Mouse (Mus musculus) right cerebral cortex, postnatal 36 days (tissue): ENCODE data around the gene Ell.
A peak's percentile ranks its signal among the peaks of the same experiment; 100 is the strongest.

Source experiments
- DNase-seq, 2 experiments: peaks; one replicate each; pipeline ENCODE4 v3.0.0; 2022; ENCODE audit warnings: low spot score in 2 of 2, mixed read lengths in 1 of 2

Ell gene

DNA sequence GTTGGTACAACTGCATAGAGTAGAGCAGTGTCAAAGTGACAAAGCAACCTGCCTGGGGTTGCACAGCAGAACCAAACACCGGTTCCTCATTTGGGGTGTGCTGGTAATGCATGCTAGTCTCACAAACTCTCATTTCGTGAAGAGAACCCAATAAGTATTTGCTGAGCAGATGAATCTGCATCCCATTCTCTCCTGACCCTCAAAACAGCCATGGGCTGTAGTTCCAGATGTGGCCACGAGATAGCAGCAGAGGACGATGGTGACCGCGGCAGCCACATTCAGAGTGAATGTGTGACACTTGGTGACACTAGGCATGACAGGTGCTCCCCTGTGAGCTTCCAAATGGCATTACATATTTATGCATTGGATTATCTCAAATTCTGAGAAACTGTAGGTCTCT, 72.6 kb downstream of the Ell start:
- DNase-seq, result peak in 1 of 2 experiments; percentile 73

DNA sequence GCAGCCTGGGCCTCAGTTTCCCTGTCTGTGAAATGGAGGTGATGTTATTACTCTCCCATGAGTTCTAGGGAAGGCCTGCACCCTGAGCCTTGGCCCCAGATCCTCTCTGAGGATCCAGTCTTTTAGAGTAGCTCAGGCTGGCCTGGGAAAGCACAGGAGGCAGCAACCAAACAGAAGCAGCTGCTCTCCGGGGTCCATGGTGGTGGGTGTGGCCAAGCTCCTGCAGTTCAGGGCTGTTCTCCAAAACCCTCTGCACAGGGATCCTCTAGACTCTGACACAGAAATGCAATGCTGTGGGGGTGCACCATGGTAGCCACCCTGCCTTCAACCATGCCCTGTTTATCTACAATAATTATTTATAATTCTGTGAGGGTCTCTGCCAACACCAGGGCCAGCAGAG, 74.5 kb downstream of the Ell start:
- DNase-seq, result no peak

DNA sequence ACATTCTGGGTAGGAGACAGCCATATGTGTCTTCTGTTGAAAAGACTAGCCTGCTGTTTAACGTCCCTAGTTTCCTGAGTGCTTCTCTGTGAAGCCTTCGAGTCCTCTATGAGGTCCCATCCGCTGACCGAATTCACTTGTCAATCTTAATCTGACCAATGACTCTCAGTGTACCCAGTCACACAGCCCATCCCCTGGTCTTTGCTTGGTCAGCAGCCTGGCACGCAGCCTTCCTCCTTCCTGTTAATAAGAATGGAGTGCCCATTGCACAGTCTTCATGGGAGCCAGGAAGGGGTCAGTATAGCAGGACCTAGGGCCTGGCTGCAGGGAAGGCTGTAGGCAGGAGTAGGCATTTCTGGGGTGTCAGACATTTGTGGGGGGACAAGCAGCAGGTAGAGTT, 75.2 kb downstream of the Ell start:
- no peak for DNase-seq

DNA sequence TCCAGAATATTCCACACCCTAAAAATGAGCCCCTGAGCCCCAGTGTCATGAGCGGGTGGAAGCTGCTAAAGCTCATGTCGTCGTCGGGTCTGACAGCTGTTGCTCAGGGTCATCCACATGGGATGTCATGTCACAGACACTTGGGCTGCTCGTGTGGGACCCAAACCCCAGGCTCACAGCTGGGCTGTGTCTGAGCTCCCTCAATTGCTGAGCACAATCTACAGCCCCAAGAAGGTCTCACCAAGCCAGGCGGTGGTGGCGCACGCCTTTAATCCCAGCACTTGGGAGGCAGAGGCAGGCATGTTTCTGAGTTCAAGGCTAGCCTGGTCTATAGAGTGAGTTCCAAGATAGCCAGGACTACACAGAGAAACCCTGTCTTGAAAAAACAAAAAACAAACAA, 76.0 kb downstream of the Ell start:
- no peak for DNase-seq

DNA sequence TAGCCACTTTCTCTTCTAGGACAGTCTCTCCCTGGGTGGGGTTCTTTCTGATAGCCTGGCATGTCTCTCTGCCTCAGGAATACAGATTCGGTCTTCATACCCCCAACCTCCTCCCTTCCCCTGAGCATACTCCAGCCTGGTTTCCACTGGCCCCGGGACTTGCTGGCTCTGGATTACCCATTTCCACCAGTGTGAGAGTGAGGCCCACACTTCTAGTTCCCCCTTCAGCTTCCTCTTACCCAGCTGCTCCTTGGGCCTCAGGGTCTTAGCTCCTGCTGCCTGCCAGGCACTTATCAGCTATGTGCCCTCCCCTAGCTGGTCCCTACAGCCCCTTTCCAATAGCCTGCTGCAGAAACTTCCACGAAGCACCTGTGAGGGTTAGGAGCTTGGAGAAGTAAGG, 76.6 kb downstream of the Ell start, which contains the start of gene Lrrc25:
Gene Lrrc25, plus strand, starts transcription at position 262 of the 400 bp plus-strand sequence.
- no peak for DNase-seq

DNA sequence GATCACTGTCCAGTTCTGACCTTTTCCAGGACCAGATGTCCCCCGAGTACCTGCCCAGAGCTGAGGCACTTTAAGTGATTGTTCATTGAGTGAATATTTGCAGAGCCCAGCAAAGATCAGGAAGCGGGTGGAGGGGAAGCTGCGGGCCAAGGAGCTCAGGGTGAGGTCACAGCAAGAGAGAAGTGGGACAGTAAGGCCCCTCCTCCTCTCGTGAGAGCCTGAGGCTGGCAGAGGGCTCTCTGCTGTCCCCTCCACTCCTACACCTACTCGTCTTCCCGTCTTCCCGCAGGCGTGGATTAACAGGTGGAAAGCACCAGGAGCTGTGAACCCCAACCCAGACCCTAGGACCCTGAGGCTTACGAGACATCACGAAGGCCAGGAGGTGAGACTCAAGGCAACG, 77.4 kb downstream of the Ell start:
- no peak for DNase-seq

DNA sequence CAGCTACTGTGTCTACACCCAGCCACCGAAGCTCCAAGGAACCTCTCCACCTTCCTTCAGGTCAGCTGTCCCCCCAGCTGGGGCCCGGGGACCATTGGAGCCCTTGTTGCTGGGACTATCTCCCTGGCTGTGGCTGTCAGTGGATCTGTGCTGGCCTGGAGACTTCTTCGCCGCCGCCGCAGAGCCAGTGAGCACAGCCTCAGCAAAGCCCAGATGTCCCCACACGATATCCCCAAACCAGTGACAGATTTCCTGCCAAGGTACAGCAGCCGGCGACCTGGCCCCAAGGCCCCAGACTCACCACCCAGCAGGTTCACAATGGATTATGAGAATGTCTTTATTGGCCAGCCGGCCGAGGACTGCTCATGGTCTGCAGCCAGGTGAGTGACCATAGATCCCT, 78.7 kb downstream of the Ell start:
- DNase-seq, result no peak

DNA sequence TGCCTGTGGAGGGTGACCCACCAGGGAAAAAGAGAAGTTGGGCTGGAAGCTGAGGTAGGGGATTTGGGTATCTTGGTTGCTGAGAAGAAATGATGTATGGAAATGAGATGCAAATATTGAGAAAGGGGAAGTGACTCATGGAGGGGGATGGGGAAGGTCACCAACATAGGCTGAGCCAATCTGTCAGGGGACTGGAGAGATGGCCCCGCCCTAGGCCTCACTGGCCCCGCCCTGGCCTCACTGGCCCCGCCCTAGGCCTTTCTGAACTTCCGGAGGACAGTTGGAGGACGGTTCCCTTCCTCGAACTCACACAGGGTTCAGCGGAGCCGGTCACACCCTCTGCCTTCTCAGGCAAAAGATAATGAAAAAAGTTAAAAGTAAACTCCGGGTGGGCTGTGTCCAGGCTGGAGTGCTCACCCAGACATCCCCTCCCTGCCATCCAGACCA, 79.7 kb downstream of the Ell start:
- no peak for DNase-seq

DNA sequence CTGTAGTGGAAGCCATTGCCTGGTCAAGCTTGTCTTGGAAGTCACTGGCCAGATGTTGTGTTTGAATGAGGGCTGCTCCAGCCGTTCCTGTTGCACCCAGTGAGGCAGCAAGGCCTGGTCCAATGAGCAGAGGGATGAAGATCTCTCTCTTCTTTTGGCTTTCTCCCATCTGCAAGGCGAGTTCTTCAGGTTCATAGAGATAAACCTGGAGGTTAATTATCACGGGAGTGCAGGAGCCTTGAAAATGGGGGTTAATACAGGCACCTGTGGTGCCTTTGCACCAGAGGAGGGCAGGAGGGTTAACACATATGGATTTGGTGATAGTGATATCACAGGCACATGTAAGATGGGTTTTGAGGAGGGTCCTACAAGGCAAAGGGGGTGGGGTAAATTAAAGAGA, 83.0 kb downstream of the Ell start:
- no peak for DNase-seq

DNA sequence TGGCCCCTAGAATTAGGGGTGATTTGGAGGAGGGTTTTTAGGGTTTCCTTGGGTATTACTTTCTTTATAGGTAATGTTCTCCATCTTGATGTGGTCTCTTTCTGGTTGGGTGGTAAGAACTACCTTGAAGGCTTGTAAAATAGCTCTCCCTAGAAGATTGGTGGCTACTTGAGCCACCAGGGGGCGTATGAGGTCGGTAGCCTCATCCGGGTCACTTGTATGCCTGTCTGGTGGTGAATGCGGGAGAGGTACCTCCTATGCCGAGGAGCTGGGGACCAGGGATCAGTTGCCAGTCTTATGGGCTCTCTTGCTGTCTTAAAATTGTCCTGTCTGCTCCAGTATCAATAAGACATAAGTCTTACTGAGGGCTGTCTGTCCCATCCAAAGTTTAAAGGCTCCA, 85.8 kb downstream of the Ell start:
- no peak for DNase-seq

DNA sequence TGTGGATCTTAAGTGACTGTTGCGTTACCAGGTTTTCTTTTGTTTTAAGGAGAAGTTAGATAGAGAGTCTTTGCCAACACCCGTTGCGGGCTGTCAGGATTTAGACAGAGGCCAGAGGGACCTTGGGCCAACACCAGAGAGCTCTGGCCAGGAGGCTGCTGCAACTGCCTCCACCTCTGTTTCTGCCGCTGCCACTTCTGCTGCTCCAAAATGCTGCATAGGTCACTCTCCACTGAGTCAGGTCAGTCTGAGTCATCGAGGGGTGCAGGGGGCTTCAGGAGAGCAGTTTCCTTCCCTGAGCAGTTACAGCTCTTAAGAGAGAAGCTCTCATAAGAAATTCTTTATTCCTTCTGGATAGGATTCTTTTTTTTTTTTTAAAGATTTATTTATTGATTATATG, 87.8 kb downstream of the Ell start:
- DNase-seq, result no peak

DNA sequence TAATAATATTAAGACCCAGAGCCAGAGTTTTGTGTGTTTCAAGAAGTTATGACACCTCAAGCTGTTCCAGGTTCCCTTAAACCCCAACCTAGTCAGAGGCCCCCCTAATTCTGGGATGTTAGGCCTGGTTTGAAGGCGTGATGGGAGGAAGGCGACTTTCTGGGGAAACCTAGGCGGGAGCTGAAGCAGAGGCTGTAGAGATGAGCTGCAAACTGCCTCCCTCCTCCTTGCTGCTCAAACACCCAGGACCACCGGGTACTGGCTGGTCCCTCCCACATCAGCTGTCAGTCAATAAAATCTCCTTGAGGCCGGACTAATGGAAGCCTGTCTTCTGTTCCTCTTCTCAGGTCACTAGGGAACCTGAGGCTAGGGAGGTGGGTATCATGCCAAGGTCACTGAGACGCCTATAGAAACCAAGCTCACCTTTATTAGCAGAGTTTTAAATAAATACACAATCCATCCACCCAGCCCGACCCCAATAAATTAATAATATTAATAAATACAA, 89.8 kb downstream of the Ell start:
- DNase-seq, result no peak

DNA sequence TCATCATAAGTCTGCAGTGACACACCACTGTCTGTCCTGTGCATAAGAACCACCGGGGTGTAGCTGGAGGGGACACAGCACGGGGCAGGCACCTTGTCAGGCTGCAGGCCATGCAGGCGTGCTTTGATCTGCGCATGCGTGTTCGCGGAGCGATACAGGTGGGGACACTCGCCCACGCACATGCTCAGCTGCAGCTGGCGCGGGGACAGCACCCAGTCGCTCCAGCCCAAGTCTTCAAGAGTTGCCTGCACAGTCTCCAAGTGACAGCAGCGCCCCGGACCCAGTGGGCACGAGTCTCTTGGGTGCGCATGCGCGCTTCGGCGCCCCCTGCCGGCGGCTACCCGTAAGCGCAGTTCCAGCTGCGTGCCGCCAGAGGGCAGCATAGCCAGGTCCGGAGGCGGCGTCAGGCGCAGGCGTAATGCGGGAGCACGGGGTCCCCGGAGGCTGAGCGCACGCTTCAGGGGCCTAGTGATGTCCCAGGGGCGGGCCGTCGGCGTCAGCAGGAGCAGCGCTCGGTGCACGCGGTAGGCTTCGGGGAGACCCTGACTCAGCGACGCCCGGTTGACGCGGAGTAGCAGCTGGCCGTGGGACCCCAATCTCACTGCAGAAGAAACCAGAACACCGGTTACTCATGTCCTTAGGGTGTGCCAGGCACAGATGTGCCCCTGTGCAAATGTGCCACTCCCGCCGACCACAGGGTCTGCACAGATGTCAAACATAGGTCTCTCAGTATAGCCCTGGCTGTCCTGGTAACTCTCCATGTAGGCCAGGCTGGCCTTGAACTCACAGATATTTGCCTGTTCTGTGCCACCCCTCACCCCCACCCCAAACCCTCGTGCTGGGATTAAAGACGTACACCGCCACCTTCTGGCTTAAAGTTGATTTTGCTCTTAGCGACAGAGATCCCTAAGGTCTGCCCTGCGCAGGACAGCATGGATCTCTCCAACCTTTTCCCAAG, 90.6 kb downstream of the Ell start:
- peak; percentile 87 to 89 for DNase-seq

DNA sequence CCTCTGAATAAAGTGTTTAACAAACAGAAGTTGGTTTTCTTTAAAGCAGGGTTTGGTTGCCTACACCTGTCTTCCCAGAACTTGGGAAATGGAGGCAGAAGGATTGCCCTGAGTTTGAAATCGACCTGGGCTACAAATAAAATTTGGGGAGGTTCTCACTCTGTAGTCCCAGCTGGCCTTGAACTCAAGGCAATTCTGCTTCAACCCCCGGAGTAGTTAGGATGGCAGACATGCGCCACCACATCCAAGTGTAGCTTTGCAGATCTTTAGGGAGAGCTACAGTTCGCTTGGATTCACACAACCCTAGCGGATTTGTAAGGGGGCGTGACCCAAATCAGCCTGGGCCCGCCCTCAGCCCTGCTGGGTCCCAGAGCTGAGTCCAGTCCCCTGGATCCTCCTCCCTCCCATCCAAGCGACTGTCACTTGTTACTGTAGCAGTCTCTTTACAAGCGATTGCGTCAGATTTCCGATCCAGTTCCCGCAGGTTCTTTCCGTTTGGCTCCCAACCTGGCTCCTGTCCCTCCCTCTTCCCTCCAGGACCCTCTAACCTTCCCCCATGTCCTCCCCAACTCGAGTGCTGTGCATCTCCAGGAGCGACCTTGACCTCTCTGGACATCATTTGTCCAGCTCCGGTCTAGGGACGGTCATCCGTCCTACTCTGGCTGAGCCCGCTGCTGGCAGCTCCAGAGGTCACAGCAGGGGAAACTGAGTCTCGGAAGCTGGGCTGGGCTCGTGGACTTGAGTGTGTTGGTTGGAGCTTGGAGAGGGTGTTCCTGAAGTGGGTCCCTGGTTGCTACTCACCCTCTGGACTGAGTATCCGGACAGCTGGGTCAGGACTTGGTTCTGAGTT, 91.5 kb downstream of the Ell start:
- no peak for DNase-seq

DNA sequence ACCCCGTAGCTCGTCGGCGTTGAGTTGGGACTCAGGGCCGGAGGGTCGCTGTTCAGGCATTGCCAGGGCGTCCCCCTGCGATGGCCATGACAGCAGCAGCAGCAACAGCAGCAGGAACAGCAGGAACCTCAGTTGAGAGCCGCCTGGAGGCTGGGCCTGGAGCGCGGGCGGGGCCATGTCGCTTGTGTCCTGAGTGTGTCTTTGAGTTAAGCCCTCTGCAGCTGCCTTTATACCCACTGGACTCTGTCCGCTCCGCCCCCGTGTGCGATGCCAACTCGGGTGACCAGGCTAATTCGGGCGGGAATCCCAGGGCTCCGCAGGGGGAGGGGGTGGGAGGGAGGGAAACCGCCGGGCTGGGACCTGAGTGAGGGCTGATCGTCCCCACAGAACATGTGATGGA, 92.2 kb downstream of the Ell start:
- DNase-seq, result no peak

DNA sequence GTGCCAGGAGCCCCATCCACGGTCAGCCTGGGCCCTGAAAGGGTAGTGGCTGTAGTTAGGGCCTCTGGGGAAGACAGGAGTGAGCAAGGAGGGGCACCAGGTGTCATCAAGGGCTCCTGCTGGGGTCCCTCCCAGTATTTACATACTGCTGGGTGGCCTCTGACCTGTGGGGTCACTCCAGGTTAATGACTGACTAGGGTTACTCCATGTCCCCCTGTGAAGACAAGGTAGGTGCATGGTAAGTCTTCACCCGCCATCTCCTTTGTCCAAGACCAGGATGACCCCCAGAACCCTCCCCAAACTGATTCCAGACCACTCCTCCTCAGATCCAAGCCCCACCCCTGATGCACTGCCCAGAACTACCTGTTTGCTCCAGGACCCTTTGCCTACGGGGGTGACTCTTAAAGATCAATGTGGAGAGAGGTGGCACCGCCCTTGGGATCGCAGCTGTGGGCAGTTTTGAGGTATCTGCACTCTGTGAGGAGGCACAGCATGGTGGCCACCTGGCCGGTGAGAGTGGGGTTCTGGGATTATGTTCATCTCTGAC, 93.2 kb downstream of the Ell start, which contains the start of gene Gdf15:
Gene Gdf15, minus strand, starts transcription at position 111 of the 547 bp plus-strand sequence.
- DNase-seq, result no peak

DNA sequence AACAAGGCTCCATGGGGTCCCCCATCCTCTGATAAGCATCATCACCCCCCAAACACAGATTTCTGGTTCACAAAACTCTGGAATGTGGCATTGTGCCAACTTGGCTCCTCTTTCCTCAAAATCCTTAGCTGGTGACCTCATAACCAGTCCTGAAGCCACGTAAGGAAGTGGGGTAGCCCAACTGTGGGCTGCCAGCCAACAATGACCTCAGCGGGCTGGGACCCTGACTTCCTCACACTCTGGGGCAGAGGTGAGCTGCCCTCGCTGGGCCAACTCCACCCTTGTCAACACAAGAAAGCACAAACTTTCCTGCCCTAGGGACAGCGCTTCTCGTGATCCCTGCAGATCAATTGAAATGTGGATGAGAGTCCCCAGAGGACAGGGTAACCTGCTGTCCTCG, 94.8 kb downstream of the Ell start:
- no peak for DNase-seq

DNA sequence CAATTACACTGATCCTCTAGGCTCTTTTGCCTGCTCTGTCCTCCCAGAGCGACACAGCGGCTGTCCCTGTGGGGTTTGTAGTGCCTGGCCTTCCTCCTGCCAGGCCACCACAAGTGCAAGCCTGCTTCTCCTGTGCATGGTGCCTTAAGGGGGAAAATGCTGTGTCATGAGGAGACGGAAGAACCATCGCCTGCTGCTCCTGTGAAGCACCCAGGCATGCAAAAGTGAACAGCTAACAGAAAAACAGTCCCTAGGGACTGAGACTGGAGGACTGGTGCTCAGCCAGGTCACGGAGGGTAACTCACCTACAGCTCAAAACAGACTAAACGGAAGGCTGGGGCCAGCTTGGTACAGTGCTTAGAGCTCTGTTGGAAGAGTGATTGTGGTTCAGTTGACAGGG, 96.3 kb downstream of the Ell start:
- no peak for DNase-seq

DNA sequence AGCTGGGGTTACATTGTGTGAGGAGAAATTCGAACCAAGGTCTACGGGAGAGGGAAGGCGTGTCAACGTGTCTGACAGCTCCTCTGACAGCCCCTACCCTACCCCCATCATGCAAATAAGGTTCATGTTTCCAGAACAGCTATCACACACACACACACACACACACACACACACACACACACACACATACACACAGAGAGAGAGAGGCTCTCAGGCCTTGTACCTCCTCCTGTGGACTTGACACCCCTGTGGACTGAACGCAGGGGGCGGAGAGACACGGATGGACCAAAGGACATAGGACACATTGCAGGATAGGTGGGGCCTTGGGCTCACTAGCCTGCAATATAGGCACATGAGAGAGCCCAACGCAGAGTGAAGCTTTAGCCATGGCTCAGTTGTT, 97.6 kb downstream of the Ell start:
- no peak for DNase-seq

DNA sequence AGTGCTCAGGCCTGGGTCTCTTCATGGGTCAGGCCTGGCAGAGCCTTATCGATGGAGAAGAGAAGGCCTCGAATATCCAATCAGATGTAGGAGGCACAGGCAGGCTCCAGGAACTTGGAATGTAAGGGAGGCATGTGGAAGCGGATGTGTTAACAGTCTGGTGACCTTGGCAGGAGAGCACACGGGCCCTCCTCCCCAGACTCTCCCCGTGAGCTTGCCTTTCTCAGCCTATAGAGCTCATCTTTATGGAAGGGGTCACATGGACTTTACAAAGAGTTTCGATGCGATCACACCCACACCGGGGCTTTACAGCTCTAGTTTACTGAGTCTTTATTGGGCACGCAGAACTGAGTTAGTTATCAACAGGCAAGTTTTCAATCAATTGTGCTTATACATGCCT, 99.5 kb downstream of the Ell start:
- no peak for DNase-seq
